Mouse (Mus musculus) intestine, embryonic 14.5 days (tissue): ENCODE results near the gene Dynlt3. TPM values are rescaled to one million over a fixed set of nuclear protein-coding genes. Genes with fewer than 3 reads are reported as not detected.

Experiments
- polyA plus RNA-seq: library from polyadenylated mRNA; unstranded; fragments of >200 nt; fragmentation: Nextera tagmentation; extraction: Ambion mirVana; gene quantifications from 2 replicates; pipeline ENCODE4 v1.2.1, GENCODE M21; 2014

Gene Dynlt3
- polyA plus RNA-seq, 1 experiment from 2014 or later: 54.0 TPM

Other genes starting within 250 kb of the Dynlt3 start
- 3.6 and 4.0 TPM in 2 replicates for gene Cybb, start 175.2 kb downstream of the Dynlt3 start, polyA plus RNA-seq
- gene H2al1o, start 90.6 kb downstream of the Dynlt3 start, polyA plus RNA-seq: not detected in 2 replicates
- gene Hypm, start 183.9 kb upstream of the Dynlt3 start, polyA plus RNA-seq: not detected in 2 replicates
- gene H2al3, start 186.7 kb upstream of the Dynlt3 start, polyA plus RNA-seq: not detected in 2 replicates
- gene Sytl5, start 222.6 kb upstream of the Dynlt3 start, polyA plus RNA-seq: 2.2 and 3.0 TPM in 2 replicates